Mouse (Mus musculus) G1E (cell line): ENCODE measurements around the gene Aldh6a1. TPM values are rescaled to one million over a fixed set of nuclear protein-coding genes. Genes with fewer than 3 reads are reported as not detected.

Experiments used
- ATAC-seq: 2 replicates; pipeline ENCODE4 v1.8.0; 2016; ENCODE audit warnings: mild to moderate bottlenecking; ENCODE audit not compliant: insufficient number of reproducible peaks, poor library complexity, low FRiP score, severe bottlenecking; ENCODE audit errors: extremely low read depth
- DNase-seq: peaks from one replicate; pipeline ENCODE4 v3.0.0; 2012; ENCODE audit warnings: low spot score
- H3K27me3 ChIP-seq: 2 replicates; pipeline ENCODE4 v1.6.1; 2012; ENCODE audit warnings: mild to moderate bottlenecking, low read length, inconsistent platforms; ENCODE audit not compliant: insufficient read depth
- H3K36me3 ChIP-seq: replicated peaks from 2 replicates; pipeline ENCODE3; 2012; ENCODE audit warnings: mild to moderate bottlenecking, inconsistent platforms
- H3K4me1 ChIP-seq: 2 replicates; pipeline ENCODE4 v1.6.1; 2012; ENCODE audit warnings: low read depth, low read length, inconsistent platforms, mixed read lengths; ENCODE audit not compliant: insufficient read depth
- H3K4me3 ChIP-seq: 2 replicates; pipeline ENCODE4 v1.5.1; 2012; ENCODE audit warnings: low read depth, mild to moderate bottlenecking, inconsistent platforms, low read length, moderate library complexity, mixed read lengths
- H3K9me3 ChIP-seq: replicated peaks from 2 replicates; pipeline ENCODE4 v1.6.1; 2012; ENCODE audit warnings: inconsistent platforms
- CTCF ChIP-seq: IDR thresholded peaks from 2 replicates; pipeline ENCODE4 v1.5.1; 2012; ENCODE audit warnings: low read depth, low read length, inconsistent platforms, mixed read lengths
- GATA1 ChIP-seq: IDR thresholded peaks from 2 replicates; pipeline ENCODE4 v1.6.1; 2012; ENCODE audit warnings: borderline replicate concordance, low read length, inconsistent platforms, mixed read lengths
- GATA2 ChIP-seq: IDR thresholded peaks from 2 replicates; pipeline ENCODE4 v1.6.1; 2012; ENCODE audit warnings: low read depth, low read length, inconsistent platforms, borderline replicate concordance
- POLR2AphosphoS5 ChIP-seq: IDR thresholded peaks from 2 replicates; pipeline ENCODE4 v1.6.1; 2012; ENCODE audit warnings: low read depth, low read length, inconsistent platforms; ENCODE audit not compliant: insufficient replicate concordance
- TAL1 ChIP-seq: conservative IDR thresholded peaks from 2 replicates; pipeline ENCODE4 v1.6.1; 2012; ENCODE audit warnings: low read depth, low read length, inconsistent platforms, mixed read lengths
- polyA plus RNA-seq: library from polyadenylated mRNA; stranded (reverse); fragments of >175 nt; gene quantifications from 2 replicates; pipeline ENCODE4 v1.2.3, GENCODE M21; 2012
- total RNA-seq, 2 experiments: library from RNA; stranded (forward) in 1 of 2; stranded (reverse) in 1 of 2; fragments of 200-1000 nt in 1 of 2; fragments of >200 nt in 1 of 2; fragmentation: Nextera tagmentation in 1 of 2; gene quantifications; 2 replicates each; pipeline ENCODE4 v1.2.3; 2014 to 2017

Gene Aldh6a1
- total and polyA plus RNA-seq, 3 experiments: 3.5 to 39.6 (median 16.1) TPM

DNA sequence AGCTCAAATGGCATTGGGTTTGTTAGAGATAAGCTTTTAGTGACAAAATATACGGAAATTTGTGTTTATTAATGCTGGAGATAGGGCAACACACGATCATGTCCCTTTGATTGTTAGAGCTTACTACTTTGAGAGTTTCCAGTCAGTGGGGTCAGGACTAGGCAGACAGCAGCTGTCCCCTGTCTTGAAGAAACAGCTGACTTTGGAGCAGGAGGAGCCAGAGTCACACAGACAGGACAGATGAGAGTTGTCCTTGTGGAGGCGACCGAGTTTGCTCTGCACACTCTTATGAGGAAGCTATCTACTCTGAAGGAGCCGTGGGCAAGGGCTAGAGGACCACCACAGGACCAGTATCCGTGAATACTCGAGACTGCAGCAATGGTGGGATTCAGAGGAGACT, 28.1 kb upstream of the Aldh6a1 start:
- no peak overlapping the region for H3K4me3 ChIP-seq
- H3K36me3 ChIP-seq: peaks cover 62% of the 10 kb centered on the region
- no peaks in the 10 kb centered on the region for H3K9me3 ChIP-seq
- ATAC-seq (no peak), DNase-seq (no peak)
- peaks cover 11% of the 10 kb centered on the region for H3K4me1 ChIP-seq
- TF ChIP-seq GATA1 (no peak), GATA2 (no peak), POLR2AphosphoS5 (no peak), CTCF (no peak), TAL1 (no peak)
- no peaks in the 10 kb centered on the region for H3K27me3 ChIP-seq

- peak; percentile 20 for DNase-seq
- H3K36me3 ChIP-seq: peaks cover 70% of the 10 kb centered on the region
Measured at GRCm38 (mm10) chr12:84468701-84469100, 17.9 kb upstream of the Aldh6a1 start.

GRCm38 (mm10) chr12:84462856-84463255, 12.1 kb upstream of the Aldh6a1 start:
- Histone ChIP-seq H3K9me3 (0 out of 2 replicates have a peak, but pooled peaks cover 2% of the 10 kb centered on the region), H3K36me3 (peaks cover 79% of the 10 kb centered on the region), H3K27me3 (no peaks in the 10 kb centered on the region), H3K4me1 (no peaks in the 10 kb centered on the region), H3K4me3 (no peak overlapping the region)
- DNase-seq: no peak
- TF ChIP-seq TAL1 (no peak), GATA2 (no peak), CTCF (no peak), POLR2AphosphoS5 (no peak), GATA1 (no peak)
- ATAC-seq: no peak

More at GRCm38 (mm10) chr12:84468701-84469100, 17.9 kb upstream of the Aldh6a1 start:
- no peak overlapping the region for H3K4me3 ChIP-seq
- peak; percentile 45; the same call in 1 of the 2 replicates for ATAC-seq
- TF ChIP-seq GATA1 (no peak), CTCF (0 out of 2 replicates have a peak, but pooled peaks have one; percentile 2), GATA2 (no peak)
- no peaks in the 10 kb centered on the region for H3K9me3 ChIP-seq
- H3K27me3 ChIP-seq: no peaks in the 10 kb centered on the region
- H3K4me1 ChIP-seq: no peaks in the 10 kb centered on the region

DNA sequence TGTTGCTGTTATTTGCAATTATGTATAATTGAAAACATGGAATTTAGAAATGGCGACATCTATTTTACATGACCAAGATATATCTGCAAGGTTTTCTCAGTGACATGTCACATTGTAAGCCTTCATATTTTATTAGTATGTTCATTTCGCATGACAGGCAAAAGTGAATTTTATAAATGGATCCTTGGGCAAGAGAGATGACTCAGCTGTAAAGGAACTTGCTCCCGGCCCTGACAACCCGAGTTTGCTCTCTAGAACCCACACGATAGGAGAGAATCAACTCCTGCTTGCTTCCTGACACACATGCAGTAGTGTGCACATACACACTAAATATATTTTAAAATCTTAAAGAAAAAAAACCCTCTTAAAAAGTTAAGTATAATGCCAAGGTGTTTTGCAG, 10.6 kb upstream of the Aldh6a1 start:
- Histone ChIP-seq H3K27me3 (no peaks in the 10 kb centered on the region), H3K9me3 (0 out of 2 replicates have a peak, but pooled peaks cover 2% of the 10 kb centered on the region), H3K4me3 (no peak overlapping the region), H3K36me3 (peaks cover 82% of the 10 kb centered on the region), H3K4me1 (no peaks in the 10 kb centered on the region)
- DNase-seq (no peak), ATAC-seq (no peak)
- TF ChIP-seq GATA2 (no peak), POLR2AphosphoS5 (no peak), TAL1 (no peak), CTCF (no peak), GATA1 (no peak)

- peaks cover 84% of the 10 kb centered on the region for H3K36me3 ChIP-seq
- ATAC-seq: no peak
Measured at GRCm38 (mm10) chr12:84459845-84460244, 9.0 kb upstream of the Aldh6a1 start.

DNA sequence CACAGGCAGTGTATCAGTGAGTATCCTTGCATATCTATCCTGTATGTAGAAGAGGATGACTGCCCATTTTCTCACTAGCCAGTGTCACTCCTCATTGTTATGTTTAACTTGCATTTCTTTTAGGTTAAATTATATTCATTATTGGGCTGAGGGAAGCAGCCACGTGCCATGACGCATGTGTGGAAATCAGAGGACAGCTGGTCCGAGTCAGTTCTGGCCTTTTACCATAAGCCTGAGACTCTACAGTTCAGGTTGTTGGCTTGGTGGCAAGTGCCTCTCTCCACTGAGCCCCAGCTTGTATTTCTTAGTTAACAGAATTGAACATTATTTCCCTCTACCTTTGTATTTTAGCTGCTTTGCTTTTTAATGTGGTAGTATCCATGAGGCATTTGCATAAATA, 6.1 kb upstream of the Aldh6a1 start:
- 0 out of 2 replicates have a peak, but pooled peaks cover 2% of the 10 kb centered on the region for H3K9me3 ChIP-seq
- no peak for TF ChIP-seq POLR2AphosphoS5
- no peak for TF ChIP-seq GATA1
- TF ChIP-seq GATA2: no peak
- no peak for TF ChIP-seq CTCF
- no peak for TF ChIP-seq TAL1
- DNase-seq (no peak), ATAC-seq (no peak)
- H3K4me3 ChIP-seq: no peak overlapping the region
- peaks cover 24% of the 10 kb centered on the region for H3K4me1 ChIP-seq
- H3K36me3 ChIP-seq: peaks cover 73% of the 10 kb centered on the region
- H3K27me3 ChIP-seq: no peaks in the 10 kb centered on the region

More at GRCm38 (mm10) chr12:84459845-84460244, 9.0 kb upstream of the Aldh6a1 start:
- H3K4me3 ChIP-seq: no peak overlapping the region
- DNase-seq: no peak
- H3K27me3 ChIP-seq: no peaks in the 10 kb centered on the region
- TF ChIP-seq TAL1: no peak
- TF ChIP-seq CTCF: no peak
- TF ChIP-seq GATA2: no peak
- TF ChIP-seq POLR2AphosphoS5: no peak
- no peak for TF ChIP-seq GATA1
- H3K9me3 ChIP-seq: 0 out of 2 replicates have a peak, but pooled peaks cover 2% of the 10 kb centered on the region
- H3K4me1 ChIP-seq: 0 out of 2 replicates have a peak, but pooled peaks cover under 1% of the 10 kb centered on the region

DNA sequence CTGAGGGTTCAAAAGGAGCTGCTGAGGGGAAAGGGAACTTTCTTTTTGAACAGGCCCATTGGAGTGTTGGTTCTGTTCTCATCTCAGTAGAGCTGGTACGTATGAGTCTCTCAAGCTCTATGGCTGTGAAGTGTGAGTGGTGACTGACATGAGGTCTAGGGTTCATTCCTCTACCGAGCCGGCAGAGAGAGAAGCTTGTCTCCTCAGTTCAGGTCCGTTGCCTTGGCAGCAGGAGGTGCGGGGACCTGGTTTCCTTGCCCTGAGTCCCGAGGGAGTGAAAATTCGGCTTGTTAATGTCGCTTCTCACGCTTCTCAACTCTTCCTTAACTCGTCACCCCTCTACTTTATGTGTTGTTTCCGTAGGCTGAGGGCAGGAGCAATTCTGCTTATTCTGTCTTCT, 997 bp upstream of the Aldh6a1 start:
- DNase-seq (peak; percentile 3), ATAC-seq (no peak)
- peaks cover 36% of the 10 kb centered on the region for H3K4me1 ChIP-seq
- H3K9me3 ChIP-seq: no peaks in the 10 kb centered on the region
- peak overlapping the region; percentile 79 for H3K4me3 ChIP-seq
- 0 out of 2 replicates have a peak, but pooled peaks cover 3% of the 10 kb centered on the region for H3K27me3 ChIP-seq
- peaks cover 28% of the 10 kb centered on the region for H3K36me3 ChIP-seq
- TF ChIP-seq GATA1: no peak
